19 mouse cellular contexts compared by ENCODE assay signal in the genomic region with DNA sequence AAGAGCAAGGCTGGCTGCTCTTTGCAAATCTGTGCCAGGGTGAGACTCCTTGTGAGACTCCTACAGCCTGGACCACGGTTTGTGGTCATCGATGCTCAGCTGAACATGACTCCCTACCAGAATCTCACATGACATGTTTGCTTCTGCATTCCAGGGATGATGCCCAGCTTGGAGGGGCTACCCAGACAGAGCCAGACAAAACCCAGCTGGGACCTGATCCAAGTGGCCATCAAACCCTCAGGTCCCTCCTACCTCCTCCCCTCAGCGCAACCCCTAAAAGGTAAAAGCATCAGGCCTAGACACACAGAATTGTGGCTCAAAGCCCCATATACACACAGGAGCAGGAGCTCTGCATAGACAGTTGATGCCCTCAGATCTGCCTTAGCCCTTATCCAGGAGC. TPM values are rescaled to one million over a fixed set of nuclear protein-coding genes. Genes with fewer than 3 reads are reported as not detected.
A peak's percentile ranks its signal among the peaks of the same experiment; 100 is the strongest.
DNase-seq lines count a peak whose midpoint lies in the region; ATAC-seq and TF ChIP-seq lines count a peak whose summit lies in the region.
"Had no signal": no experiment of that assay in that cellular context is flagged by ENCODE, and none has a peak within 500 bp of the region (broad histone marks: within the 10 kb centered on the region; RNA-seq: fewer than 3 reads in every experiment).

No protein-coding gene starts in this region.

- peak overlapping the region; percentile 99 for H3K27ac ChIP-seq in gastrocnemius, adult 2 months
- no peak overlapping the region for H3K27ac ChIP-seq in hindbrain, embryonic 14.5 days
- no peak overlapping the region for H3K27ac ChIP-seq in hindbrain, embryonic 12.5 days
- no peak overlapping the region for H3K27ac ChIP-seq in midbrain, embryonic 15.5 days
- H3K27ac ChIP-seq: intestine, embryonic 15.5 days; liver, embryonic 12.5 days; midbrain, embryonic 12.5 days had no signal

- H3K27me3 ChIP-seq in hindbrain, embryonic 14.5 days (ENCODE audit: control insufficient read depth, insufficient read depth, low read length), result peaks cover 4% of the 10 kb centered on the region; the same call in 1 of the 2 replicates
- peaks cover 70% of the 10 kb centered on the region for H3K27me3 ChIP-seq in hindbrain, embryonic 12.5 days
- H3K27me3 ChIP-seq in midbrain, embryonic 15.5 days (replicated peaks), result 0 out of 2 replicates have a peak, but pooled peaks cover 3% of the 10 kb centered on the region

- no peaks in the 10 kb centered on the region for H3K9me3 ChIP-seq in hindbrain, embryonic 14.5 days (ENCODE audit: control insufficient read depth, low read length)
- no peaks in the 10 kb centered on the region for H3K9me3 ChIP-seq in hindbrain, embryonic 12.5 days (replicated peaks)
- no peaks in the 10 kb centered on the region for H3K9me3 ChIP-seq in midbrain, embryonic 15.5 days
- H3K9me3 ChIP-seq: intestine, embryonic 15.5 days; liver, embryonic 12.5 days; midbrain, embryonic 12.5 days had no signal

- peaks cover 33% of the 10 kb centered on the region for H3K4me1 ChIP-seq in hindbrain, embryonic 14.5 days (replicated peaks; ENCODE audit: control insufficient read depth, insufficient read depth, low read length)
- peaks cover 17% of the 10 kb centered on the region for H3K4me1 ChIP-seq in hindbrain, embryonic 12.5 days
- peaks cover 44% of the 10 kb centered on the region for H3K4me1 ChIP-seq in midbrain, embryonic 15.5 days
- H3K4me1 ChIP-seq: liver, embryonic 12.5 days had no signal

- DNase-seq in gastrocnemius, adult 2 months, result no peak
- no peak for DNase-seq in gastrocnemius, postnatal 14 days
- no peak for DNase-seq in hindbrain, embryonic 14.5 days (ENCODE audit: low spot score)
- peak; percentile 67 for DNase-seq in cerebellum, adult 9-11 months
- no peak for DNase-seq in Muller cell, postnatal 12 days (ENCODE audit: inconsistent ontology term)
- no peak for DNase-seq in adrenal gland, postnatal 14 days
- DNase-seq: adrenal gland, adult 8-10 months; lung, postnatal 10 days had no signal

- H3K9ac ChIP-seq in hindbrain, embryonic 14.5 days, result no peak overlapping the region
- H3K9ac ChIP-seq in hindbrain, embryonic 12.5 days, result no peak overlapping the region
- no peak overlapping the region for H3K9ac ChIP-seq in midbrain, embryonic 15.5 days
- H3K9ac ChIP-seq: intestine, embryonic 15.5 days; liver, embryonic 12.5 days; midbrain, embryonic 12.5 days had no signal

- H3K36me3 ChIP-seq in hindbrain, embryonic 14.5 days (replicated peaks; ENCODE audit: control insufficient read depth, insufficient read depth), result peaks cover 24% of the 10 kb centered on the region
- no peaks in the 10 kb centered on the region for H3K36me3 ChIP-seq in hindbrain, embryonic 12.5 days
- peaks cover 5% of the 10 kb centered on the region; the same call in 1 of the 2 replicates for H3K36me3 ChIP-seq in midbrain, embryonic 15.5 days (replicated peaks)
- H3K36me3 ChIP-seq: intestine, embryonic 15.5 days; liver, embryonic 12.5 days; midbrain, embryonic 12.5 days had no signal

- intact Hi-C loops in gastrocnemius, adult 2 months (cut with DNase I), result no loop called here
- intact Hi-C loops in gastrocnemius, postnatal 14 days (cut with DNase I; ENCODE audit: low total_unique reads), result no loop called here

- 95% methylated on average over 3 of the region's 3 CpGs for WGBS in hindbrain, embryonic 14.5 days
- WGBS in hindbrain, embryonic 12.5 days, result 90% methylated on average over 3 of the region's 3 CpGs
- 92% methylated on average over 3 of the region's 3 CpGs for WGBS in midbrain, embryonic 15.5 days

- no peak for TF ChIP-seq CTCF in gastrocnemius, adult 2 months (IDR thresholded peaks at IDR 0.05)

- no peak for ATAC-seq in hindbrain, embryonic 14.5 days (ENCODE audit: low FRiP score)
- ATAC-seq in hindbrain, embryonic 12.5 days (ENCODE audit: low FRiP score), result no peak
- ATAC-seq in midbrain, embryonic 15.5 days (replicated peaks), result no peak
- ATAC-seq: intestine, embryonic 15.5 days; liver, embryonic 12.5 days had no signal

- H3K4me2 ChIP-seq in hindbrain, embryonic 14.5 days (replicated peaks), result peak overlapping the region; percentile 76
- no peak overlapping the region for H3K4me2 ChIP-seq in hindbrain, embryonic 12.5 days (replicated peaks)
- H3K4me2 ChIP-seq in midbrain, embryonic 15.5 days, result peak overlapping the region; percentile 73
- H3K4me2 ChIP-seq: intestine, embryonic 15.5 days; liver, embryonic 12.5 days; midbrain, embryonic 12.5 days had no signal

- H3K4me3 ChIP-seq in gastrocnemius, adult 2 months, result peak overlapping the region; percentile 88
- no peak overlapping the region for H3K4me3 ChIP-seq in hindbrain, embryonic 14.5 days (replicated peaks; ENCODE audit: low read length)
- H3K4me3 ChIP-seq in hindbrain, embryonic 12.5 days, result no peak overlapping the region
- no peak overlapping the region for H3K4me3 ChIP-seq in midbrain, embryonic 15.5 days
- H3K4me3 ChIP-seq: intestine, embryonic 15.5 days; liver, embryonic 12.5 days; midbrain, embryonic 12.5 days had no signal

RNA-seq across cellular contexts. Expression of gene Eef1a2, which starts 2.5 kb away (rescaled TPM):
- total RNA-seq in gastrocnemius, adult 2 months (2021), result 1,000 to 10,000 TPM; 2,005 to 2,177 TPM
- total RNA-seq in gastrocnemius, postnatal 14 days (2021), result 1,000 to 10,000 TPM; 2,249 to 2,405 TPM
- 21.1 and 22.3 TPM in 2 replicates for polyA plus RNA-seq in hindbrain, embryonic 14.5 days (2014; fragmentation: Nextera tagmentation; extraction: Ambion mirVana)
- polyA plus RNA-seq in hindbrain, embryonic 12.5 days (2016; fragmentation: Nextera tagmentation; extraction: Ambion mirVana), result 2.3 and 2.5 TPM in 2 replicates
- 11.5 and 12.1 TPM in 2 replicates for polyA plus RNA-seq in midbrain, embryonic 15.5 days (2015; fragmentation: Nextera tagmentation; extraction: Ambion mirVana)
- total RNA-seq in adrenal gland, postnatal 14 days (2021), result 38.4 and 47.9 TPM in 2 replicates
- total RNA-seq: neutrophil, adult 5-6 weeks had no signal
- polyA plus RNA-seq: liver, embryonic 12.5 days had no signal

RNA-seq across cellular contexts. Expression of gene Kcnq2, which starts 19.3 kb away (rescaled TPM):
- total RNA-seq in gastrocnemius, adult 2 months (2021), result not detected
- under 1 TPM; 0.07 to 0.16 TPM for total RNA-seq in gastrocnemius, postnatal 14 days (2021)
- polyA plus RNA-seq in hindbrain, embryonic 14.5 days (2014; fragmentation: Nextera tagmentation; extraction: Ambion mirVana), result 54.2 and 55.9 TPM in 2 replicates
- 41.7 and 43.1 TPM in 2 replicates for polyA plus RNA-seq in hindbrain, embryonic 12.5 days (2016; fragmentation: Nextera tagmentation; extraction: Ambion mirVana)
- 54.0 and 62.5 TPM in 2 replicates for polyA plus RNA-seq in midbrain, embryonic 15.5 days (2015; fragmentation: Nextera tagmentation; extraction: Ambion mirVana)
- total RNA-seq in adrenal gland, postnatal 14 days (2021), result 6.0 and 6.8 TPM in 2 replicates
- total RNA-seq: gastrocnemius, postnatal 36 days; neutrophil, adult 5-6 weeks had no signal
- polyA plus RNA-seq: C2C12 had no signal

RNA-seq across cellular contexts. Expression of gene Ppdpf, which starts 32.7 kb away (rescaled TPM):
- total RNA-seq in gastrocnemius, adult 2 months (2021), result 10 to 100 TPM; 39.1 to 46.2 TPM
- total RNA-seq in gastrocnemius, postnatal 14 days (2021), result 10 to 100 TPM; 52.9 to 58.5 TPM
- polyA plus RNA-seq in hindbrain, embryonic 14.5 days (2014; fragmentation: Nextera tagmentation; extraction: Ambion mirVana), result 382 and 446 TPM in 2 replicates
- polyA plus RNA-seq in hindbrain, embryonic 12.5 days (2016; fragmentation: Nextera tagmentation; extraction: Ambion mirVana), result 388 and 419 TPM in 2 replicates
- 432 and 436 TPM in 2 replicates for polyA plus RNA-seq in midbrain, embryonic 15.5 days (2015; fragmentation: Nextera tagmentation; extraction: Ambion mirVana)
- total RNA-seq in adrenal gland, postnatal 14 days (2021), result 95.5 and 98.6 TPM in 2 replicates

RNA-seq across cellular contexts. Expression of gene Ptk6, which starts 48.2 kb away (rescaled TPM):
- not detected for total RNA-seq in gastrocnemius, adult 2 months (2021)
- total RNA-seq in gastrocnemius, postnatal 14 days (2021), result not detected
- polyA plus RNA-seq in hindbrain, embryonic 14.5 days (2014; fragmentation: Nextera tagmentation; extraction: Ambion mirVana), result not detected in 2 replicates
- polyA plus RNA-seq in hindbrain, embryonic 12.5 days (2016; fragmentation: Nextera tagmentation; extraction: Ambion mirVana), result not detected in 2 replicates
- polyA plus RNA-seq in midbrain, embryonic 15.5 days (2015; fragmentation: Nextera tagmentation; extraction: Ambion mirVana), result not detected in 2 replicates
- 0.11 TPM in 1 of 2 replicates, not detected in the other for total RNA-seq in adrenal gland, postnatal 14 days (2021)
- total RNA-seq: gastrocnemius, postnatal 36 days; layer of hippocampus, adult 8-10 months; left cerebral cortex, postnatal 36 days had no signal
- polyA plus RNA-seq: C2C12; kidney, embryonic 16.5 days; midbrain, embryonic 12.5 days had no signal

RNA-seq across cellular contexts. Expression of gene Srms, which starts 58.6 kb away (rescaled TPM):
- under 1 TPM; 0.17 to 0.28 TPM for total RNA-seq in gastrocnemius, adult 2 months (2021)
- total RNA-seq in gastrocnemius, postnatal 14 days (2021), result under 1 TPM; 0.10 to 0.18 TPM
- polyA plus RNA-seq in hindbrain, embryonic 14.5 days (2014; fragmentation: Nextera tagmentation; extraction: Ambion mirVana), result 0.29 and 0.48 TPM in 2 replicates
- 0.08 TPM in 1 of 2 replicates, not detected in the other for polyA plus RNA-seq in hindbrain, embryonic 12.5 days (2016; fragmentation: Nextera tagmentation; extraction: Ambion mirVana)
- polyA plus RNA-seq in midbrain, embryonic 15.5 days (2015; fragmentation: Nextera tagmentation; extraction: Ambion mirVana), result 0.18 and 0.22 TPM in 2 replicates
- 0.56 and 0.60 TPM in 2 replicates for total RNA-seq in adrenal gland, postnatal 14 days (2021)
- polyA plus RNA-seq: C2C12 had no signal

Comparison
In these comparisons a context has a peak if more than half of its experiments do, and no peak if none do; other contexts are left out.
1. RNA of gene Eef1a2, which starts 2.5 kb away (total RNA-seq): 2,249 to 2,405 TPM in gastrocnemius, postnatal 14 days and 2,005 to 2,177 TPM in gastrocnemius, adult 2 months; 38.4 to 47.9 TPM in adrenal gland, postnatal 14 days; every median in the first group is over 10 times any median in the second.